Mouse (Mus musculus): ENCODE results near the gene Elob.

Gene Elob

DNA sequence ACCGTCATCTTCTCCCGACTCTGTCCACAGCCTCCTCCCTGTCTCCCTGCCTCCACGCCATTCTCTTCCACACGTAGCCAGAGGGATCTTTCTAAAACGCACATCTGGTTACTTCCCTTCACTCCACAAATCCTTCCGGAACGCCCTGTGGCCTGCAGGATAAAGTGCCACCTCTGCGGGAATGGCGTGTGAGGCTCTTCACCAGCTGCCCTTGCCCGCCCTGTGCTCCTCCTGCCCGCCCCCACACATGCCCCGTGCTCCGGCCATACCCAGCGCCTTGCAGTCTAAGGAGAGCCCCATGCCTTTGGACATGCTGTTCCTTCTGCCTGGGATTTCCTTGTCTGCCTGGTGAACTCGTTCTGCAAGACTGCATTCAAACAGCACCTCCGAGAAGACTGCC is 5.9 kb downstream of the Elob start:
- DNase-seq = no peak

DNA sequence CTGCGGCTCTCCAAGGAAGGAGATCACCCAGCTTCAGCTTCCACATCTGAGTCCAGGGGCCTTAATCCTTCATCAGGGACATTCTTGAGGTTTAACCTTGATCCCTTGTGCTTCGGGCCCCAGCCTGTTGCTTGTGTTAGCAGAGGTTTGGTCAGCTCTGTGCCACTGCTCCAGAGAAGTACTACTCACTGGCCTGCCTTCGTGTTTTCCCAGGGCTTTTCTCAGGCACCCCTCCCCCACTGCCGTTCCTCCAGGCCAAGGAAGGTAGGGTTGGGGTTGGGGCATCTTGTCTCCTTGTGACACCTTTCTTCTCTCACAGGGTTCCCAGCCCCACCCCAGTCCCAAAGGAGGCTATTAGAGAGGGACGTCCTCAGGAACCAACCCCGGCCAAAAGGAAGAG is 6.8 kb downstream of the Elob start:
- no peak for DNase-seq

DNA sequence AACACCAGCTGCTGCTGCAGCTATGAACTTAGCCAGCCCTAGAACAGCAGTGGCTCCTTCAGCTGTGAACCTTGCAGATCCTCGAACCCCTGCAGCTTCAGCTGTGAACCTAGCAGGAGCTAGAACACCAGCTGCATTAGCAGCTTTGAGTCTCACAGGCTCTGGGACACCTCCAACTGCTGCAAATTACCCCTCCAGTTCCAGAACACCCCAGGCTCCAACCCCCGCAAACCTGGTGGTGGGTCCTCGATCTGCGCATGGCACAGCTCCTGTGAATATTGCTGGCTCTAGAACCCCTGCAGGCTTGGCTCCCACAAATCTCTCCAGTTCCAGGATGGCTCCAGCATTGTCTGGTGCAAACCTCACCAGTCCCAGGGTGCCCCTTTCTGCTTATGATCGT is 8.2 kb downstream of the Elob start:
- DNase-seq = no peak

DNA sequence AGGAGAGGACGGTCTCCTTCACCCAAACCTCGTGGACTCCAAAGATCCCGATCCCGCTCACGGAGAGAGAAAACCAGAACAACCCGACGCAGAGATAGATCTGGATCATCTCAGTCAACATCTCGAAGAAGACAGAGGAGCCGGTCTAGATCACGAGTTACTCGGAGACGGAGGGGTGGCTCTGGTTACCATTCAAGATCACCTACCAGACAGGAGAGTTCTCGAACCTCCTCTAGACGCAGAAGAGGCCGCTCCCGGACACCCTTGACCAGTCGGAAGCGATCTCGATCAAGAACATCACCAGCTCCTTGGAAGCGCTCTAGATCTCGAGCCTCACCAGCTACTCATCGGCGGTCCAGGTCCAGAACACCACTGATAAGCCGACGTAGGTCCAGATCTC is 9.7 kb downstream of the Elob start:
- DNase-seq = no peak

DNA sequence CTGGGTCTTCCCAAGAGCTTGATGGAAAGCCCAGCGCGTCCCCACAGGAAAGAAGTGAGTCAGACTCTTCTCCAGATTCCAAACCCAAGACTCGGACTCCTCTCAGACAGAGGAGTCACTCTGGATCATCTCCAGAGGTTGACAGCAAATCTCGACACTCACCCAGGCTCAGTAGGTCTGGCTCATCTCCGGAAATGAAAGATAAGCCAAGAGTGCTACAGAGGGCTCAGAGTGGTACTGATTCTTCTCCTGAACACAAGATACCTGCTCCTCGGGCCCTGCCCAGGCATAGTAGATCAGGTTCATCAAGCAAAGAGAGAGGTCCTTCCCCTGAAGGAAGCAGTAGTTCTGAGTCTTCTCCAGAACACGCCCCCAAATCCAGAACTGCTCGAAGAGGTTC is 10.4 kb downstream of the Elob start:
- no peak for DNase-seq

DNA sequence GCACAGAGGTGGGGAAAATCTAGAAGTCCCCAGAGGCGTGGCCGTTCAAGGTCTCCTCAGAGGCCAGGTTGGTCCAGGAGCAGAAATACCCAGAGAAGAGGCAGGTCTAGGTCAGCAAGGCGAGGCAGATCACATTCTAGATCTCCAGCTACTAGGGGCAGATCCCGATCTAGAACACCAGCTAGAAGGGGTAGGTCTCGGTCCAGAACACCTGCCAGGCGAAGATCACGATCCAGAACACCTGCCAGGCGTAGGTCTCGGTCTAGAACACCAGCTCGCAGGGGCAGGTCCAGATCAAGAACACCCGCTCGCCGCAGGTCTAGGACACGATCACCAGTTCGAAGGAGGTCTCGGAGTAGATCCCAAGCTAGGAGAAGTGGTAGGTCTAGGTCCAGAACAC is 13.3 kb downstream of the Elob start:
- DNase-seq = no peak

DNA sequence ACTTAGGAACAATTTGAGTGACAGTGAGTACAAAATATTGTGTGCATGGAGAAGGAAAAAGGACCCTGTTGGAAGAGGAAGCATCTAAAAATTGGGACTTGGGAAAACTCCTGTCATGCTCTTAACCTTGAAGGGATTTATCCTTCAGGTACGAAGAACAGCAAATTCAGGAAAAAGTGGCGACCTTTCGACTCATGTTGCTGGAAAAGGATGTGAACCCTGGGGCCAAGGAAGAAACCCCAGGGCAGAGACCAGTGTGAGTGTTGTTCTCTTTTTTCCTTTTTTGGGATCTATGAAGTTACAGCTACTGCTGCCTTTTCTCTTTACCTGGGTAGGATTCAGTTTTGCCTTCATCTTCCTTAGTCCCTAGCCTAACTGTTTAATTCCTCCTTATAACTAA is 21.0 kb downstream of the Elob start:
- no peak for DNase-seq

DNA sequence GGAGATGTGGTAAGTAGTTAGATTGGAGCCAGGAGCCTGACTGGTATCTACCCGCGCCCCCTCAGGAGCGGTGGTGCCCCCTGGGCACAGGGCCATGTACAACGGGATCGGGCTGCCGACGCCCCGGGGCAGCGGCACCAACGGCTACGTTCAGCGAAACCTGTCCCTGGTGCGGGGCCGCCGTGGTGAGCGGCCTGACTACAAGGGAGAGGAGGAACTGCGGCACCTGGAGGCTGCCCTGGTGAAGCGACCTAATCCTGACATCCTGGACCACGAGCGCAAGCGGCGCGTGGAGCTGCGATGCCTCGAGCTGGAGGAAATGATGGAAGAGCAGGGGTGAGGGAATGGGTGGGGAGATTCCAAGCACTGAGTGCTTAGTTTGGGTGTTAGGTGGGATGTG is 22.1 kb downstream of the Elob start:
- DNase-seq = peak; percentile 55 to 67

DNA sequence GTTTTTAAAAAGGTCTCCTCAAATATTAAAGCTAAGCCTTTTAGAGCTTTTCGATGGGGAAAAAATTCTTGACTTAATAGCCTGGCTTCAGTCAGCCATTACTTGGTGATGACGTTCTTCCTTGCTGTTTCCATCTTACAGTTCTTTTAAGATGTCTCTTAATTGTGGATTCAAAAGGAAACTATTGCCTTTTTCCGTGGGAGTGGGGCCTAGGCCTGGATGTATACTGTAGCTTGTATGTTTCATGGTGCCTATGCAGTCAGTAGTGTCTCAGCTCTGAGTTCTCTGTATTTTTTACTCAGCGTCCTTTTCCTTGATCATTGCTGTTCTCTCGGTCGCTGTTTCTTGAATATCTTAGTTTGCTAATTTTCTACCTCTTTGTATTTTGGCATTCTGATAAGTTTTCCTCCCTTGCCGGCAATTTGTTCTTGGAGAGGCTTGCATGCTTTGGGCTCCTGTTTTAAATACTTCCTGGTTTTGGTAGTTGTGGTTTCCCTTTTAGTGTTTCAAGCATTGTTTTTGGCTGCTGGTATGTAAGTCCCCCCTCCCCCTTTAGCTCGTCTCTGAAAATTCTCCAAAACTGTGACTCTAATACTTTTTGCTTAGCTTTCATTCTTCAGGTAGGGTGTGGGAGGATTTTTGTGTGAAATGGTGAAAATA is 24.4 kb downstream of the Elob start:
- DNase-seq = no peak

DNA sequence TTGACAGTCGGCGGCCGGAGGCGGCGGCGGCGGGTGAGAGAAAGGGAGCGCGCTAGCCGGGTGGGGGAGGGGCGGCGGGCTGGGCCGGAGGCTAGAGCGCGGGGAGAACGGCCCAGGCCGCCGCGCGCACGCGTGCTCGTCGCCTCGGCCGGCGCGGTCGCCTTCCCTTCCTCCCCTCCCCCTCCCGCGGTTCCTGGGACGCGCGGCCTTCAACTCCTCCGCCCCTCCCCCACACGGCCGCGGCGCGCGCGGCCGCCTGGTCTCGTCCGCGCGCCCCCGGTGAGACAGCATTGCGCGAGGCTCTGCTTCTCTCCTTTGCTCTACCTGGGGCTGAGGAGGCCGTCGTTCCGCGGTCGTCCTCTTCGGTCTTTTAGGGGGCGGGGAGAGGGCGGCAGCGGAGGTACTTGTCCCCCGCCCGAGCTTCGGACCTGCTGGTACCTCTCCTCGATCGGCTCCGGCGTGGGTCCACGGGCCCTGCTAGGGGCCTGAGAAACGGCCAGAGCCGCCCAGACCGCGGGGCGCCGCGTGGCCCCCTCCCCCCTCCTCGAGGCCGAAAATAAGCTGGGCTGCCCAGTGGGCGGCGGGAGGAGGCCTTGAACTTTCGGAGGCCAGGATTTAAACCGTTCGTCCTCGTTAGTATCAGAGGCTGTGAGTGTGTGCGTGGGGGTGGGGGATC is 25.4 kb downstream of the Elob start:
- peak in 1 of 2 experiments; percentile 80 for DNase-seq

DNA sequence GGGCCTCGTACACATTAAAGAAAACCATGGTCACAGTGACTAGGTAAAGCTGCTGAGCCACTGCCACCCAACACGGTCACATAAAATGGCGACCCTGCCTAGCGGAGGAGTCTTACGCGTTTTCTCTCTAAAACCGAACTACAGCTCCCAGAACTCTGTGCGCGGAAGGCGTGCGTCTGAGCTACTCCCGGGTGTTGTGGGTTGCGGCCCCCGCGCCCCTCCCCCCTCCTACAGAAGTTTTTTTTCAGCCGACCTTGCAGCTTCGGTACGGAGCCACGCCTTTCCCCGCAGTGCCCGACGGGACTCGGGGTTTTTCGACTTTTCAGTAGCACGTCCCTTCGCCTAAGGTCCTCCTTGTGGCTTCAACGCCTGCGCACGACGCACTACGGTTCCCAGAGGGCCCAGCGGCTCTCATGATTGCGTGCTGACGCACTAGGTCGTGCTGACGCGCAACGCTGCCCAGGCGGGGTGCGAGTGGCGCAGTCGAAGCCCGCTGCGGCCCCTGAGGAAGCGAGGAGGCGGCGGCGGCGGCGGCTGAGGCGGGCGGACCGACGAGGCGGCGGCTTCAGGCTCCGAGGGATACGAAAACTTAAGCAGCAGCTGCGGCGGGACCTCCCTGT is 26.1 kb downstream of the Elob start:
- DNase-seq = peak; percentile 97 to 99

DNA sequence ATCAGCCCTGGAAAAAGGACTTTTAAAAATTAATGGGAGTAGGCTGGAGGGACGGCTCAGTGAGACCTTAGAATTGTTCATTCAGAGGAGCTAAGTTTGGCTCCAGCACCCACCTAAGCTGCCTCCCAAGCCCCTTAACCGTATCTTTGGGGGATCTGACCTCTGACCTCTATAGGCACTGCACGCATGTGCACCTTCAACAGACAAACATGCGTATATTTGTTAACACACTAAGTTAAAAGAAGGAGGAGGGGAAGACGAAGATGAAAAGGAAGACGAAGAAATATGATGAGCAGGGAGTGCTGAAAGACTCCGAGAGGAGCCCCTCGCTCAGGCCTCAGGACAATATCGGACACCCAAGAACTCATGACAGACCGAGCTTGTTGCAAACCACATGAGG is 27.3 kb downstream of the Elob start:
- DNase-seq = no peak

DNA sequence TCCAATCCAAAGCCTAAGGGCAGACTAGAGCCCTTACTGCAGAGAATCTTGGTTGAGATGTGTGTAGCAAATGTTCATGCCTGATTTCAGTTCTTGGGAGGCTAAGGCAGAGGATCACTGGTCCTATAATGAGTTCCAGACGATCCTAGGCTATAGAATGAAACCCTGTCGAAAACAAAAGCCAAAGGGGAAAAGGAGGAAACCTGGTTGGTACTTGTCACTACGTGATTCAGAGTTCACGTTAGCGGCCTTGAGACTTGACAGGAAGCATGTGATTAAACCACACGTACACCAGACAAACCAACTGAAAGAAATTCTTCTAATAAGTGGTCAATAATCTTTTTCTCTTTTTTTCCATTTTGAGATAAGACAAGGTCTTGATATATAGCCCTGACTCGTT is 31.6 kb downstream of the Elob start:
- no peak for DNase-seq

DNA sequence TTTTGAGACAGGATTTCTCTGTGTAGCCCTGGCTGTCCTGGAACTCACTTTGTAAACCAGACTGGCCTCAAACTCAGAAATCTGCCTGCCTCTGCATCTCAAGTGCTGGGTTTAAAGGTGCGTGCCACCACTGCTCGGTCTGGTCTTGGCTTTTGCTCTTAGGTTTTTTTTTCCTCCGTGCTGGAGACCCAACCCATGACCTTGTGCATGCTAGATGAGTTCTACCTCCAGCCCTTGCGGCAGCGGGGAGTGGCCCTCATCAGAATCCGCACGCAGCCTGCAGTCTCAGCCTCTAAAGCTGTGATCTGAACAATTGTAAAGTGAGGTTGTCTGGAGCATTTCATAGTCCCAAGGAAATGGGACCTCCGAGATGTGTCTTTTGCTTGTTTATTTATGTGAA is 33.6 kb downstream of the Elob start:
- DNase-seq = no peak

DNA sequence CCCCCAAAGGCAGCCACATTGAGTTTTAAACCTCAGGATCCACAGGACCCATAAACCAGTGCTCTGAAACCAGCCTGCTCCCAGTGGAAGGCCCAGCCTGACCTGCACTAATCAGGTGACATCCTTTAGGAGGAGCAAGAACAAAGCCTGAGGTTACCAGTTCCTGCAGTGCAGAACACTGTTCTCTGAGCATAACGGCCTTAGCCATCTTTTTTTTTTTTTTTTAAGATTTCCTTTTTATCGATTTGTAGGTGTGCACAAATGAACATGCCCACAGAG is 37.9 kb downstream of the Elob start:
- DNase-seq = peak; percentile 22 to 49

DNA sequence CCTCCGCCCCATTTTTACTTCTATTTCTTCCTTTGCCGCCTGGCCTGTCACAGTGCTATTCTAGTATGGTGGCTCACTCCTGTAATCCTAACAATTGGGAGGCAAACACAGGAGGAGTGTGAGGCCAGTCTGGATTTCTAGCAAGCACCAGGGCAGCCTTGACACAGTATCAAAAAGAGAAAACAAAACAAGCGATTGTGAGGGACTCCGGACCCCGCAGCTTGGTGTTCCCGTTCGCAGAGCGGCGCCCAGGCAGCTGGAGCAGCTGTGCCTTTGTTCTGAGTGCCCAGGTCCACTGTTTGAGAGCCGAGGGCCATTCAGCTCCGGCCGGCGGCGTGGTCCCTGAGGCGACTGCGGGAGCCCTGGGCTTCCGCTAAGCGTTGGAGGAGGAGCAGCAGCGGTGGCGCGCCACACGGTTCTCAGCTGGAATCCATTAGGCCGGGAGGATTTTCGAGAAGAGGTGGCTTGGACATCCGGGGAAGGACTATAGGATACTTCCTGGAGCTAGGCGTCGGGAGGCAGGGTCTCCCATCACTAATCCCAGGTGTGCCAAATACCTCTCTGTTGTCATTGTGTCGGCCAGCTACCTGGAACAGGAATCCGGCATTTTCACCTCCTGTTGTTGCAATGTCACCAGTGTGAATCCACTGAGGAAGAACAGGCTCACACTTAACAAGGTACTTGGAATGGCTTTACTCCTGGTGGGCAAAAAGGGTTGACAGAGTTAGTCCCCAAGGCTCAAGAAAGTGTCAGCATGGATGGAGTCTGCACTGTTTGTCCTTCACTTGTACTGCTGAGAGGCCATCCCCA is 38.5 kb downstream of the Elob start, which contains the start of gene Srrm2:
Srrm2 (plus strand) TSS at position 264 of the 810 bp plus-strand sequence.
- DNase-seq = peak; percentile 59 to 63

DNA sequence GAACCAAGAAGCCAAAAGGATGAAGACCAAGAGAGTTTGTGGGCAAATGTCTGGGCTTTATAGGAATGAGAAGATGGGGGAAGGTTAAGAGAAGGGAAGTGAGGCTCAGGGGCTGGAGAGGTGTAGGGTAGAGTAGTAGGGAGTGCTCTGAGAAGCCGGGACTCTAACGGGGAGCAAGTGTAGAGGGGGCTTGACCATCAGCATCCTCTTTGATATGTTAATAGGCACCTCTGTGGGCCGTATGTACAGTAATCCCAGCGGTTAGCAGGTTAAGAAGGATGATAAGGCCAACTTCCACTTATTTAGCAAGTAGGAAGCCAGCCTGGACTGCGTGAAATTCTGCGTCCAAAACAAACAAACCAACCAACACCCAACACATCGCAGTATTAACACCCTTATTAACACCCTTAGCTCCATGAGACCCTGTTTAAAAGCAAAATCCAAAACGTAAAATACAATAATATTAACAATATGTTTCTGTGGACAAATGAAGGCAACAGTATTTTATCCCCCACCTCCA is 39.1 kb downstream of the Elob start:
- no peak for DNase-seq

DNA sequence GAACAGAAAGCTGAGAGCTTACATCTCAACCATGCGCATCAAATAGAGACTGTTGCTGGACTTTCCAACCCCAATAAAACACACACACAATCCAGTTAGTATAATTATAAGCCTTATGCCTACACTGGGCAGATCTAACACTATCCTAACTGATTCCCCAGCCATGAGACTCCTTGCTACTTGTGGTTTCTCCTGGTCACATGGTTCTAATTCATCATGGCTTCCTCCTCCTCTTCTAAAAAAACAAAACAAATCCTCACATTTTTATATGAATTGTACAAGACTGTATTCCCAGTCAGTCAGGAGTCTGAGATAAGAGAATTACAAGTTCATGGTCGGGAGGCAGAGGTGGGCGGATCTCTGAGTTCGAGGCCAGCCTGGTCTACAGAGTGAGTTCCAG is 40.0 kb downstream of the Elob start:
- no peak for DNase-seq

DNA sequence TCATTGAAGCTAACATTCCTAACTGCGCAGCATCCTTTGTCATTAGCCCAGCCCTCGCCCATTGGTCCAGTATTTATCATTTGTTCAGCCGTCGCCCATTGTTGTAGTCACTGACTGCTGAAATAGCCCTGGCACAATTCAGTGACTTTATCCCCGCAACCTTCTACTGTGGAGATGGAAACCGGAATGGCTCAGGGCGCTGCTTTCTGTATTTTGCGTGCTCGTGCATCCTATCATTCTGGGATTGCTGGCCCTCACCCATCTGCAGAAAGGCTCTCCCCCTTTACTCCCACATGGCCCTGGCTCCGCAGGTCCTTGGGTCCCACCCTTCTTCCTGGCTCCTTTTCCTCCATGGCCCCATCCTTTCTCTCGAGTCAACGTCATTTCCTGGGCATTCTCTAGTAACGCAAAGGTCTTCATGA is 42.4 kb downstream of the Elob start:
- DNase-seq = peak; percentile 47 to 58

DNA sequence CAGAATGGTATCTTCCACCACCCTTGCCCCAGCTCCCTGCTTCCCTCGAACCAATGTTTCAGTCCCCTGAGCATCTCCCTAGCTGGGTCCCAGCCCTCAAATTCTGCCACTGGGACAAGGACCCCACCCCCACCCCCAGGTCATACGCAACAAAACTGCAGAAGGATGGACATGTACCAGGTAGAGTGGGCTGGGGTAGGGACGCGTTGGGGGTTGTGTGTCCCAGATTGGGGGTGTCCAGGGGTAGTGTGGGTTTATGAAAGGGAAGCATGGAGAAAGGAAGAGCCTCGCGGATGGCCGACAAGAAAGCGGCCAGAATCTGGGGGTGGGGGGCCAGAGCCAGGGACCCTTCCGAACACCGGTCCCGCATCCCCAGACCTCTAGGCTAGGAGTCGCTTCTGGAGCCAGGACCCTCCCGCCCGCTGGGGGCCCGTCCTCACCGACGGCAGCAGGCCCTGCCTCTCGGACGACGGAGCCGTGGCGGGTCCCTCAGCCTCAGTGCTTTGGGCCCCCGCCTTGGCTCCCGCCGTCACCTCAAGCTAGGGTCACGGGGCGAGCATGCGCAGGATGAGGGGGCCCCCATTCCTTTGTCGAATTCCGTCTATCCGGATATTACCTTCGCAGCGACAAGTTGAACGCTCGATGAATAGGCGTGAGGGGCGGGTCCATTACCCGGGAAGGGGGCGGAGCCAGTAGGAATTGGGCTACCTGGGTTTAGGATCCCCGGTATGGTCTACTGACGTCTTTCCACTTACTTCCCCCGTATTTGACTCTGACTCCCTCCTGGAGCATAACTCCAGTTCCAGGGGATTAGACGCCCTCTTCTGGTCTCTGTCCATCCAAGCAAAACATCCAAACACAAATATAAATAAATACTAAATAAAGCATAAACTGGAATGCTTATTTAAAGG is 43.1 kb downstream of the Elob start, which contains the start of gene Flywch2:
Flywch2 (minus strand) TSS at position 521 of the 911 bp plus-strand sequence.
- peak; percentile 93 to 95 for DNase-seq

DNA sequence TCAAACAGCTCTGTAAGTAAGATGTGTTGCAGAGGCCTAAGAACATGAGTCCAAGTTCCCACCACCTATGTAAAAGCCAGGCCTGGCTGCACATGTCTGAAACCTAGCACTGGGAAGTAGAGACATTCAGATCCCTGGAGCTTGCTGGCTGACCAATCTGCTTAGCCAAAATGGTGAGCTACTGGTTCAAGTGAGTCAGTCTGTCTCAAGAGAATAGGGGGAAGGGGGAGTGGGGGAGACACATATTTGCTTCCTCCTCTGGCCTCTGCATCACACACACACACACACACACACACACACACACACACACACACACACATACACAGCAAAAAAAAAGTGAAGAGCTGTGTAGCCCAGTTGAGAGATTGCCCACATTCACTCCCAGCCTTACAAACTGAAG is 45.6 kb downstream of the Elob start:
- no peak for DNase-seq

DNA sequence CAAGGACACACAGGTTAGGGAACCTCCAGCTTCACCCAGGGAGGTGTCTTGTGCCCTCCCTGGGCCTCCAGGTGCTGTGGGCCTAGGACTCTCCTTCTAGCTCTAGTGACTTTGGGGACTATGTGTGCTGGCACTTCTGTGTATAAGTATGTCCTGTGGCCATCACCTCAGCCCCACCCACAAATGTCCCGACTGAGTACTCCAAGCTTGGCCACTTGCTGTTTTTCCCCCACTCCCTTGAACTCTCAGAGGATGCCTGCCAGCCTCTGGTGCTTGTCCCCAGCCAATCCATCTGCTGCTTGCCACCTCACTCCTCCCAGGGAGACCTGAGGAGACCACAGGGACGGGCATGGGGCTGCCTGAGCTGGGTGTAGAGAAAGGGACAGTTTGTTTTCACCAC is 50.5 kb downstream of the Elob start:
- no peak for DNase-seq

All from cerebellum, postnatal 36 days (tissue).